Mouse (Mus musculus): ENCODE results near the gene Speer4d. TPM values are rescaled to one million over a fixed set of nuclear protein-coding genes. Genes with fewer than 3 reads are reported as not detected.
"Not testable (repeated sequence)": the region's sequence is repeated elsewhere in the genome, so short reads cannot be mapped to it uniquely, and the experiment has no call there.

The Speer4d gene
- polyA plus RNA-seq, 1 experiment from 2014 or later, result not detected

DNA sequence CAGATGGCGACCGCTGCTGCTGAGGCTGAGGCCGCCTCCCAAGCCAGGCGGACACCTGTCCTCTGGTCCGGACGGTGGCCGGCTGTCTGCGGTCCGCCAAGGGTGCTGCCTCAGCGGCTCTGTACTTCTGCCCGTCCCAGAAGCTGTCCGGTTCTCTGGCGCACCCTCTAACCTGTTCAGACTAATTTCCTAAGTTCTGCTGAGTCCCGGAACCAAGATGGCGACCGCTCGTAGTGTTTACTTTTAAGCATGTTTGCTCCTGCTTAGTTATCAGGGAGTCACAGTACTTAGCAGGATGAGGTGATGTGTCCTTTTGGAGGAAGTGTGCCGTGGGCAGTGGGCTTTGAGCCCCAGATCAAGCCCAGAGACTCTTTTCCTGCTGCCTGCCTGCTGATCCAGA is 51.9 kb downstream of the Speer4d start:
- WGBS, result 80% methylated on average over 9 of the region's 18 CpGs
- H3K4me1 ChIP-seq (replicated peaks); H3K4me3 ChIP-seq; H3K4me2 ChIP-seq; H3K27ac ChIP-seq (ENCODE audit: poor library complexity, severe bottlenecking); ATAC-seq (ENCODE audit: insufficient number of reproducible peaks, low FRiP score); H3K27me3 ChIP-seq (replicated peaks); H3K36me3 ChIP-seq; H3K9ac ChIP-seq: not testable (repeated sequence)
- peaks cover 14% of the 10 kb centered on the region for H3K9me3 ChIP-seq (replicated peaks)

Other genes starting within 250 kb of the Speer4d start
- gene Gm21149, start 142.5 kb upstream of the Speer4d start, polyA plus RNA-seq (2016; fragmentation: Nextera tagmentation; extraction: Ambion mirVana), result 0.29 and 0.69 TPM in 2 replicates
- gene Gm21190, start 89.8 kb upstream of the Speer4d start, polyA plus RNA-seq (2016; fragmentation: Nextera tagmentation; extraction: Ambion mirVana), result not detected in 2 replicates
- gene Gm21083, start 41.7 kb upstream of the Speer4d start, polyA plus RNA-seq (2016; fragmentation: Nextera tagmentation; extraction: Ambion mirVana), result 0.47 TPM in 1 of 2 replicates, not detected in the other
- not detected in 2 replicates for gene 4930572O03Rik, start 38.0 kb downstream of the Speer4d start, polyA plus RNA-seq (2016; fragmentation: Nextera tagmentation; extraction: Ambion mirVana)
- gene Speer4c, start 95.2 kb downstream of the Speer4d start, polyA plus RNA-seq (2016; fragmentation: Nextera tagmentation; extraction: Ambion mirVana), result not detected in 2 replicates